Mouse (Mus musculus): ENCODE results near the gene Atp2b2. TPM values are rescaled to one million over a fixed set of nuclear protein-coding genes. Genes with fewer than 3 reads are reported as not detected.

The Atp2b2 gene
- polyA plus RNA-seq, 1 experiment from 2014 or later, result 13.5 TPM

DNA sequence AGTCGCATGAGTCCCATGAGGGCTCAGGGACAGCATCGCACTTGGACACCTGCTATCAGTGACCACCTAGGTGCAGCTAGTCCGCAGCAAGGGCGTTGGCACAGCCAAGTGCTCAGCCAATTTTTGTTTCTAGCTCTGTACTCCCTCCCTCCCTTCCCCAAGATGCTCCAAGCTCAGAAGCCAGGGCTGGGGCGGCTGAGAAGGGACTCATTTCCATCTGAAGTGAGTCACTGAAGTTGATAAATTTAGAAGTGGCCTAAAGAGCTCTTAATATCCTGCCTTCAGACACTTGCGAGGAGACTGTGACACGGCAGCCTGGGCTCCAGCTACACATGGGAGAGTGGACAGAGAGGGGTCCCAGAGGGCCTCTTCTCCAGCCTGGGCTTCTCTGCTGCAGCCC lies 160.0 kb downstream of the Atp2b2 start:
- Histone ChIP-seq H3K27ac (no peak overlapping the region), H3K36me3 (no peaks in the 10 kb centered on the region), H3K4me1 (replicated peaks) (peaks cover 18% of the 10 kb centered on the region), H3K4me2 (replicated peaks) (no peak overlapping the region), H3K9ac (replicated peaks) (no peak overlapping the region), H3K4me3 (replicated peaks) (no peak overlapping the region), H3K27me3 (no peaks in the 10 kb centered on the region; the same call in 1 of the 2 replicates), H3K9me3 (no peaks in the 10 kb centered on the region)
- ATAC-seq, result no peak
- WGBS, result 71% methylated on average over 7 of the region's 7 CpGs

DNA sequence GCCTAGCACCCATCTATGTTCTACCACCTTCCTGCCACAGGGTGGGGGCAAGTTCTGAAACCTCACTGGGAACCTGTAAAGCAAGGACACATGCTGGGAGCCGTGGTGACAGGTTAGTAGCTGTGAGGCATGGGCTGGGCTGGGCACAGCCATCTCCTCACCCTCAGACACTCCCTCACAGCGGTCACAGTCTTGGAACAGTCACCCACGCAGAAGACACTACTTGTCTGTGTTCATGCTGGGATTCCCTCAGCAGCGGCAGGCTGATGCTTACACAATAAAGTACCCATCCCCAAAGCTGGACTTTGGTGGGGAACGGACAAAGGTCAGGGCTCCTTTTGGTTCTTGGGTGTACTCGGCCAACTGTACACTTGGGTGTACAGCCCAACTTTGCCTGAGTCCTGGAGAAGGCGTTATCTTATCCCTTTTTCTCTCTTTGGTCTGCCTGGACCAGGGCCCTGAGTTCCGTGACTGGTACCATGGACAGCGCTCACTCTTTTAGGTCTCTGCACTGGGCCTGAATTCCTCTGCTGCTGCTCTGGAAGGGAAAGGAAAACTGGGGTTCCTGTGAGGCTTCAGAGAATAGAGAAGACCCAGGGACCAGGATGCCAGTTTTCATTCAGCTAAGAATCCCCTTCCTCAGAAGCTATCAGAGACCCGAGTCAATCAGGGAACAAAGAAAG lies 160.7 kb downstream of the Atp2b2 start:
- no peak overlapping the region for H3K27ac ChIP-seq
- H3K4me2 ChIP-seq (replicated peaks), result no peak overlapping the region
- no peaks in the 10 kb centered on the region for H3K9me3 ChIP-seq
- H3K9ac ChIP-seq (replicated peaks), result no peak overlapping the region
- ATAC-seq, result no peak
- WGBS, result 59% methylated on average over 10 of the region's 10 CpGs
- no peaks in the 10 kb centered on the region; the same call in 1 of the 2 replicates for H3K27me3 ChIP-seq
- H3K36me3 ChIP-seq, result no peaks in the 10 kb centered on the region
- no peak overlapping the region for H3K4me3 ChIP-seq (replicated peaks)
- H3K4me1 ChIP-seq (replicated peaks), result peaks cover 12% of the 10 kb centered on the region

DNA sequence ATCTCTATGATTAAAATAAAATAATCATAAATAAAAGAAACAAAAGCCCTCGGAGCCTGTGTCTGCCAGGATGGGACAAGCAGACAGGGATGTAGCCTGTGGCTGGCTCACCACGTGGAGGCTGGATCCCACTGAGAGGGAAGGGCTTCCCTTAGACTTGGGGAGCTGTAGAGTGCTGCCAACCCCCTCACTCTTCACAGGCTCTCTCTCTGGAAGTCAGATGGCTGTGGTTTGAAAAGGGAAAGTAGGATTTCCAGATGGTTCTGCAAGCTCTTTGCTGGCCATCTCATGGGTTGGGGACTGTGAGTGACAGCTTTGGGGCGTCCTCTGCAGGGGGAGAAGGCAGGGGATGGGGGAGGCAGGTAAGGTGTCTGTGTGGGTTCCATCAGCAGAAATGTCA lies 163.0 kb downstream of the Atp2b2 start:
- ATAC-seq, result no peak

DNA sequence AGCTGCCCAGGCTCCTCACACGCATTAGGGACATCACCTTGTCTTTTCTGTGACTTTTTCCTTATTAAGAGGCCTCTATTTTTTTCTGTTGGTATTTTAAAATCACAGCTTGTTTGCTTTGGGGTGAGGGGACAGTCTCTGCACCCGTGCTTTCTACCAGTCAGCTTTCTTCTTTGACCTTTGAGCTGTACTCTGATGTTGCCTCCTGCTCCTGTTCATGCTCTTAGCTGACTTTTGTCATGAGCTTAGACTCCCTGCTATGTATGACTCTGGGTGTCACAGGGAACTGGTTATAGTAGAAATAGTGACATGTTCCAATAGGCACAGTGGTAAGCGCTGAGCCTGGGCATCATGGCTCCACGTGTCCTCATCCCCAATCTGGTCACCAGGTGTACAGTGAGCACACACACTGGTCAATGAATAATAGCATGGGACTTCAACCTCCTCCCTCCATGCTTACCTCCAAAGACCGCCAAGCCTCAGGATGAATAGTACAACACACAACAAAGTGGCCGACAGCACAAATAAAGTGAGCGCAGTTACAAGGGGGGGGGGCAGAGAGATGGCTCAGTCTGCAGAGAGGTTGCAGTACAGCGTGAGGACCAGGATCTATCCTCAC lies 163.8 kb downstream of the Atp2b2 start:
- no peak for ATAC-seq
- WGBS, result 84% methylated on average over 8 of the region's 8 CpGs

More for the DNA sequence above, 163.0 kb downstream of the Atp2b2 start:
- Histone ChIP-seq H3K9me3 (no peaks in the 10 kb centered on the region), H3K4me1 (replicated peaks) (peaks cover 12% of the 10 kb centered on the region), H3K4me2 (replicated peaks) (no peak overlapping the region), H3K4me3 (replicated peaks) (no peak overlapping the region), H3K27me3 (no peaks in the 10 kb centered on the region; the same call in 1 of the 2 replicates), H3K27ac (no peak overlapping the region), H3K36me3 (no peaks in the 10 kb centered on the region), H3K9ac (replicated peaks) (no peak overlapping the region)
- WGBS, result 54% methylated on average over 3 of the region's 3 CpGs

DNA sequence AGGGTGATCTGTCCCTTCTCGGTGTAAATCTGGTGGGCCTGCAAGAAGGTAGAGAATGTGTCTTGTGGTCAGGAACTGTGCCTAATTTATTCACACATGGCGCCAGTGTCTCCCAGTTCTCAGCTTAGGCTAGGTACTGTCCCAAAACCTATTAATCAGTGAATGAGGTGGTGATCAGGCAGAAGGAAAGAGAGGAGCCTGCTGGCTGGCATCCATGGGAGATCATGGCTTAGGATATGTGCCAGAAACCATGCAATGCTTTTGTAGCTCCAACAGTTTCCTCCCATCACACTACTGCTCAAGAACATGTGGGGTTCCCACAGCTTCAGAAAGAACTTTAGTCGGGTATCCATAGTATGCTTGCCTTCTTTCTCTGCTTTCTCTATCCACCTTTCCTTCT lies 165.8 kb downstream of the Atp2b2 start:
- no peak for ATAC-seq
- Histone ChIP-seq H3K9ac (replicated peaks) (no peak overlapping the region), H3K9me3 (no peaks in the 10 kb centered on the region)

More for the DNA sequence above, 163.8 kb downstream of the Atp2b2 start:
- no peaks in the 10 kb centered on the region for H3K9me3 ChIP-seq
- no peaks in the 10 kb centered on the region; the same call in 1 of the 2 replicates for H3K27me3 ChIP-seq
- H3K9ac ChIP-seq (replicated peaks), result no peak overlapping the region
- H3K36me3 ChIP-seq, result no peaks in the 10 kb centered on the region
- no peak overlapping the region for H3K4me2 ChIP-seq (replicated peaks)
- H3K27ac ChIP-seq, result no peak overlapping the region
- H3K4me3 ChIP-seq (replicated peaks), result no peak overlapping the region
- H3K4me1 ChIP-seq (replicated peaks), result peaks cover 12% of the 10 kb centered on the region

DNA sequence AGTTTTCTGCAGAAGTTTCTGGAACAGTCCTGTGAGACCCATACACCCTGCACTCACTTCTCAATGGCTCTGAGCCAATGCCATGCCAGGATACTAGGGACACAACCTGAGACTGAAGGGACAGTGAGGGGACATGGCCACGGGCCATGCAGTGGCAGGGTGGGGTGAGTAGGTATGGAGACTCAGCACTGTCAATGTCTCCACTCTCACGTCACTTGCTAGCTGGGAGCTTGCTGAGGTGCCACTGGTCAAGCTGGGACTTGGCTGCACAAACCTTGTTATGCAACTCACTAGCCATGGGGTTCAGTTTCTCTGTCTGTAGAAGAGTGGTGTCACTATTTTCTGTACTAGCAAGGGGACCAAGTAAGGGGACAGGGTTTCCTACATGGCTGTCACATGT lies 167.2 kb downstream of the Atp2b2 start:
- WGBS, result 87% methylated on average over 2 of the region's 2 CpGs
- peaks cover 6% of the 10 kb centered on the region for H3K4me1 ChIP-seq (replicated peaks)
- H3K4me2 ChIP-seq (replicated peaks), result no peak overlapping the region
- H3K36me3 ChIP-seq, result no peaks in the 10 kb centered on the region
- no peak overlapping the region for H3K4me3 ChIP-seq (replicated peaks)
- H3K9ac ChIP-seq (replicated peaks), result 0 out of 2 replicates have a peak overlapping the region, but pooled peaks have one; percentile 8
- ATAC-seq, result no peak
- H3K9me3 ChIP-seq, result no peaks in the 10 kb centered on the region
- H3K27ac ChIP-seq, result no peak overlapping the region
- H3K27me3 ChIP-seq, result no peaks in the 10 kb centered on the region

More for the DNA sequence above, 165.8 kb downstream of the Atp2b2 start:
- H3K27ac ChIP-seq, result no peak overlapping the region
- WGBS, result 83% methylated on average over 3 of the region's 3 CpGs
- peaks cover 6% of the 10 kb centered on the region for H3K4me1 ChIP-seq (replicated peaks)
- no peak overlapping the region for H3K4me3 ChIP-seq (replicated peaks)
- no peaks in the 10 kb centered on the region for H3K36me3 ChIP-seq
- H3K4me2 ChIP-seq (replicated peaks), result no peak overlapping the region
- H3K27me3 ChIP-seq, result no peaks in the 10 kb centered on the region; the same call in 1 of the 2 replicates

DNA sequence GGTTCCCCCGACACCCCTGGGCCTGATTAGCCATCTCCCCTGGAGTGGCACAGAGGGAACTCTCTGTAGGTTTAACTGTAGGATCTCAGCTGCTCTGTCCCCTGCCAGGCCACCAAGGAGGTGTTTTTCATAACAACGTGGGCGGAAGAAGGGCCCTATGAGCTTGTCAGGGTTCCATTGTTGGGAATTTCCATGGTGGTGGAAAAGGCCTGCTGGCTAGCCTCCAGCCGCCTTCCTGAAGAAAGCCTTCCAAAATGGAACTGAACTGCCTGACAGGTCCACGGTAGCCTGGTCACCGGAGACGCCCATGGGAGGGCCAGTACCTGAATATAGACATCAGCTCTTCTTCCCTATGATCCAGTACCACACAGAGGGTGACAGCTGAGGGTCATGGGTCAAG lies 169.8 kb downstream of the Atp2b2 start:
- Histone ChIP-seq H3K36me3 (no peaks in the 10 kb centered on the region), H3K4me1 (replicated peaks) (peaks cover 6% of the 10 kb centered on the region), H3K27me3 (no peaks in the 10 kb centered on the region), H3K4me3 (replicated peaks) (no peak overlapping the region), H3K27ac (no peak overlapping the region), H3K9me3 (no peaks in the 10 kb centered on the region), H3K4me2 (replicated peaks) (no peak overlapping the region), H3K9ac (replicated peaks) (no peak overlapping the region)
- ATAC-seq, result no peak
- WGBS, result 54% methylated on average over 7 of the region's 7 CpGs

DNA sequence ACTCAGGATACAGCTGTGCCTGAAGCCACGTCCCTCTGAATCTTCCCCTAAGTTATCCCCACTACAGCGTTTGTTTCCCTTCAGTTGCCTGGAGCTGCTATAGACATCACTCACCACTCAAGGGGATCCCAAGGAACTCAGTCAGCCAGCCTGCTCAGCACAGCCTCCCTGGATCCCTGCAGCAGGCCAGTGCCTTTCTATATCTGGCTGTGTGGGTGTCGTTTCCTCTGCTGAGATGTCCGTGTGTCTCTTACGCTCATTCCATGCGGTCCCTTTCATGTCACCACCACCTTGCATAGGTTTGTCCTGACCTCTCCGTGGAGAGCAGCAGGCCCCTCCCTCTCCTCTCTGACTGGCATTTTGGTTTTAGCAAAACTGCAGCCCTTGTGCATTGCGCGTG lies 171.6 kb downstream of the Atp2b2 start:
- H3K4me2 ChIP-seq (replicated peaks), result no peak overlapping the region
- no peak overlapping the region for H3K4me3 ChIP-seq (replicated peaks)
- 80% methylated on average over 9 of the region's 9 CpGs for WGBS
- no peaks in the 10 kb centered on the region for H3K9me3 ChIP-seq
- H3K27ac ChIP-seq, result no peak overlapping the region
- peaks cover 11% of the 10 kb centered on the region for H3K4me1 ChIP-seq (replicated peaks)
- H3K36me3 ChIP-seq, result no peaks in the 10 kb centered on the region
- H3K27me3 ChIP-seq, result no peaks in the 10 kb centered on the region
- ATAC-seq, result no peak
- no peak overlapping the region for H3K9ac ChIP-seq (replicated peaks)

DNA sequence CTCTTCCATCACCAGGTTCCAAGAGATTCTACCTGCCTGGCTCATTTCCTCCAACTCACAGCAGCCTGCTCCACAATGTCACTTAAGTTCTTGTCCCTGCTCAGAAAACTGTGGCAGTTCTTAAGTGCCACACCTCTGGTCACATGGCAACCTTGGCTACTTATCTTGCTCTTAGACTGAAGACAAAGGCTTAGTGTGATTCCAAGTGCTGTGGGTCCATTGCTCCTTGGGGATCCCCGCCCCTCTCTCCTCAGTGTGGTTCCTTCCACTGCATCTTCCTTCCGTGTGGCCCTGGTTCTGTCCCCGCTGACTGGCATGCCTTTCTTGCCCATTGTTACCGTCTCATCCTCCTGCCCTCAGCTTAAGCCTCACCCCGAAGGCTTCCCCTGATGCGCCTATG lies 173.9 kb downstream of the Atp2b2 start:
- Histone ChIP-seq H3K4me1 (replicated peaks) (peaks cover 16% of the 10 kb centered on the region), H3K27ac (no peak overlapping the region), H3K27me3 (no peaks in the 10 kb centered on the region), H3K4me3 (replicated peaks) (no peak overlapping the region), H3K4me2 (replicated peaks) (no peak overlapping the region), H3K9me3 (no peaks in the 10 kb centered on the region), H3K9ac (replicated peaks) (no peak overlapping the region), H3K36me3 (no peaks in the 10 kb centered on the region)
- 82% methylated on average over 6 of the region's 6 CpGs for WGBS
- ATAC-seq, result no peak

DNA sequence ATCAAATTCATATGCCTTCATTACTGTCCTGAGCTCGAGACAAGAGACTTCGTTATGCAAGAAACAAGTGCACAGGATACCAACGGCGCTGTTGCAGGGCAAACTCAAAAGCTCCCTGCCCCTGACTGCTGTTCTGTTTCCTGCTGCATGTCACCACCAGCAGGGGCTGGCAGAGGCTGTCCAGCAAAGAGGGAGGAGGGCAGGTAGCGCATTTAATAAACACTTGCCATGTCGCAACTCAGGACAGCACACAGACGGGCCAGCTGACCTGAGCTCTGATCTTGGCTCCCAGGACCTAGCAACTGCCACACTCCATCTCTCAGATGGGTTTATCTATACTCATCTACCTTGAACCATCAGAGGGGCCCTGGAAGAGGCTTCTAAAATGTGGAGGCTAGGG lies 176.7 kb downstream of the Atp2b2 start:
- no peak overlapping the region for H3K4me2 ChIP-seq (replicated peaks)
- ATAC-seq, result no peak
- H3K9me3 ChIP-seq, result no peaks in the 10 kb centered on the region
- H3K4me3 ChIP-seq (replicated peaks), result no peak overlapping the region
- H3K9ac ChIP-seq (replicated peaks), result no peak overlapping the region
- H3K27me3 ChIP-seq, result no peaks in the 10 kb centered on the region
- 73% methylated on average over 7 of the region's 7 CpGs for WGBS
- peaks cover 24% of the 10 kb centered on the region for H3K4me1 ChIP-seq (replicated peaks)
- H3K36me3 ChIP-seq, result no peaks in the 10 kb centered on the region
- no peak overlapping the region for H3K27ac ChIP-seq

DNA sequence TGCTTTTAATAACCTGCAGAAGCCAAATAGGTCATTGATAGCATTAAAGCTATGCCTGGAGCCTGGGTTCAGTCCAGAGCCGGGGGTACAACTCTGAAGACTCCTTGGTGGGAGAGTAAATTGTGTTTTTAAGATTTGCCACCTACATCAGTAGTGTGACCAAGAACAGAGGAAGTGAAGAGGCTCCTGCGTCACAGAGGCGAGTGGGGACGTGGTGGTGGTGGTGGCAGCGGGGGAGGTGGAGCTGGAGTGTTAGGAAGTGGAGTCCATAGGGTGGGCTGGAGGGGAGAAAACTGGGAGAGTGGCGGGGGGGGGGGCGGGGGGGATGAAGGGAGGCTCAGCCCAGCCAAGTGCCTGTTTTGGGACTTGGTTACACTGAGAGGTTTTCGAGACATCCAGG lies 177.6 kb downstream of the Atp2b2 start:
- Histone ChIP-seq H3K4me1 (replicated peaks) (peaks cover 32% of the 10 kb centered on the region), H3K9me3 (no peaks in the 10 kb centered on the region), H3K36me3 (no peaks in the 10 kb centered on the region), H3K27me3 (no peaks in the 10 kb centered on the region), H3K4me3 (replicated peaks) (no peak overlapping the region), H3K9ac (replicated peaks) (no peak overlapping the region), H3K4me2 (replicated peaks) (no peak overlapping the region), H3K27ac (no peak overlapping the region)
- no peak for ATAC-seq
- WGBS, result 71% methylated on average over 8 of the region's 8 CpGs

DNA sequence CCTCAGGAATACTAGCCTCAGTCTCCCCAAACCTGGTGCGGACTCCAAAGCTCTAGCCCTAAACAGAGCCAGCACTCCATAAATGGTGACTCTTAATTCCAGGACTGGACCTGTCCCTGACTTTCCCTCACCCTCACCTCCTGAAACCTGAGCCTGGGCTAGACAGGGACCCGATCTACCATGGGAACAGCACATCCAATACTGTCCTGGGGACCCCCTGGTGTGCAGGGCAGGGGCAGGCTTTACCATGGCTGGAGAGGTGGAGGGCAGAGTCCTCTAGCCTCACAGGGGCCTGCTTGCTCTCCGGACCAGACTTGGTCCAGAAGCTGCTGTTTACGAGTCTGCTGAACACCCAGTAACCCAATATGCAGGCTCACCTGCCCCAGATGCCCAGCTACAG lies 179.5 kb downstream of the Atp2b2 start:
- Histone ChIP-seq H3K9ac (replicated peaks) (no peak overlapping the region), H3K27me3 (no peaks in the 10 kb centered on the region), H3K4me1 (replicated peaks) (peaks cover 39% of the 10 kb centered on the region), H3K4me3 (replicated peaks) (no peak overlapping the region), H3K9me3 (no peaks in the 10 kb centered on the region), H3K4me2 (replicated peaks) (no peak overlapping the region), H3K36me3 (no peaks in the 10 kb centered on the region), H3K27ac (no peak overlapping the region)
- 78% methylated on average over 4 of the region's 4 CpGs for WGBS
- ATAC-seq, result no peak
